Mouse (Mus musculus) G1E (cell line): ENCODE measurements around the gene Cntn5. TPM values are rescaled to one million over a fixed set of nuclear protein-coding genes. Genes with fewer than 3 reads are reported as not detected.

Experiments
- ATAC-seq: 2 replicates; pipeline ENCODE4 v1.8.0; 2016; ENCODE audit warnings: mild to moderate bottlenecking; ENCODE audit not compliant: insufficient number of reproducible peaks, poor library complexity, low FRiP score, severe bottlenecking; ENCODE audit errors: extremely low read depth
- DNase-seq: peaks from one replicate; pipeline ENCODE4 v3.0.0; 2012; ENCODE audit warnings: low spot score
- H3K27me3 ChIP-seq: 2 replicates; pipeline ENCODE4 v1.6.1; 2012; ENCODE audit warnings: mild to moderate bottlenecking, low read length, inconsistent platforms; ENCODE audit not compliant: insufficient read depth
- H3K36me3 ChIP-seq: replicated peaks from 2 replicates; pipeline ENCODE3; 2012; ENCODE audit warnings: mild to moderate bottlenecking, inconsistent platforms
- H3K4me1 ChIP-seq: 2 replicates; pipeline ENCODE4 v1.6.1; 2012; ENCODE audit warnings: low read depth, low read length, inconsistent platforms, mixed read lengths; ENCODE audit not compliant: insufficient read depth
- H3K4me3 ChIP-seq: 2 replicates; pipeline ENCODE4 v1.5.1; 2012; ENCODE audit warnings: low read depth, mild to moderate bottlenecking, inconsistent platforms, low read length, moderate library complexity, mixed read lengths
- H3K9me3 ChIP-seq: replicated peaks from 2 replicates; pipeline ENCODE4 v1.6.1; 2012; ENCODE audit warnings: inconsistent platforms
- CTCF ChIP-seq: IDR thresholded peaks from 2 replicates; pipeline ENCODE4 v1.5.1; 2012; ENCODE audit warnings: low read depth, low read length, inconsistent platforms, mixed read lengths
- GATA1 ChIP-seq: IDR thresholded peaks from 2 replicates; pipeline ENCODE4 v1.6.1; 2012; ENCODE audit warnings: borderline replicate concordance, low read length, inconsistent platforms, mixed read lengths
- GATA2 ChIP-seq: IDR thresholded peaks from 2 replicates; pipeline ENCODE4 v1.6.1; 2012; ENCODE audit warnings: low read depth, low read length, inconsistent platforms, borderline replicate concordance
- POLR2AphosphoS5 ChIP-seq: IDR thresholded peaks from 2 replicates; pipeline ENCODE4 v1.6.1; 2012; ENCODE audit warnings: low read depth, low read length, inconsistent platforms; ENCODE audit not compliant: insufficient replicate concordance
- TAL1 ChIP-seq: conservative IDR thresholded peaks from 2 replicates; pipeline ENCODE4 v1.6.1; 2012; ENCODE audit warnings: low read depth, low read length, inconsistent platforms, mixed read lengths
- polyA plus RNA-seq: library from polyadenylated mRNA; stranded (reverse); fragments of >175 nt; gene quantifications from 2 replicates; pipeline ENCODE4 v1.2.3, GENCODE M21; 2012
- total RNA-seq, 2 experiments: library from RNA; stranded (forward) in 1 of 2; stranded (reverse) in 1 of 2; fragments of 200-1000 nt in 1 of 2; fragments of >200 nt in 1 of 2; fragmentation: Nextera tagmentation in 1 of 2; gene quantifications; 2 replicates each; pipeline ENCODE4 v1.2.3; 2014 to 2017

Cntn5 gene
- total and polyA plus RNA-seq, 3 experiments, result not detected

DNA sequence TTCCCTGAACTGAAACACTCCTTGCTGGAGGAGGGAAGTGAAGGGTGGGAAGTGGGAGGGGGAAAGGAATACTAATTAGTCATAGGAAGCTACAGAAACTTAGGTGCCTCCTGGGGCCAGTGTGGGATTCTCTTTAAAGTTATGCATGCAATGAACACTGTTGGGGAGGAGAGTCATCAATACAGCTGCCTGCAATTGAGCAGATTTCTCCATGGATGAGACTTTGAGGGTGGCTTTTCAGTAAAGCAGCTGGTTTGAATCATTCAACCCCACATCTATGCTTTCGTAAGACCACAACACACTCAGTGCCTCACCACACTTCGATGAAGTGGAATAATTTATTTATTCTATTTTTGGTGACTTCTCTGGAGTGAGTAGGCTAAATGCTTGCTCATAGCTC is 674.9 kb downstream of the Cntn5 start:
- no peak for ATAC-seq
- TF ChIP-seq POLR2AphosphoS5, result no peak
- no peak for TF ChIP-seq GATA2
- TF ChIP-seq CTCF, result no peak
- no peak for TF ChIP-seq GATA1
- no peak for TF ChIP-seq TAL1
- Histone ChIP-seq H3K4me3 (no peak overlapping the region), H3K4me1 (no peaks in the 10 kb centered on the region), H3K9me3 (no peaks in the 10 kb centered on the region), H3K27me3 (no peaks in the 10 kb centered on the region), H3K36me3 (no peaks in the 10 kb centered on the region)
- no peak for DNase-seq

DNA sequence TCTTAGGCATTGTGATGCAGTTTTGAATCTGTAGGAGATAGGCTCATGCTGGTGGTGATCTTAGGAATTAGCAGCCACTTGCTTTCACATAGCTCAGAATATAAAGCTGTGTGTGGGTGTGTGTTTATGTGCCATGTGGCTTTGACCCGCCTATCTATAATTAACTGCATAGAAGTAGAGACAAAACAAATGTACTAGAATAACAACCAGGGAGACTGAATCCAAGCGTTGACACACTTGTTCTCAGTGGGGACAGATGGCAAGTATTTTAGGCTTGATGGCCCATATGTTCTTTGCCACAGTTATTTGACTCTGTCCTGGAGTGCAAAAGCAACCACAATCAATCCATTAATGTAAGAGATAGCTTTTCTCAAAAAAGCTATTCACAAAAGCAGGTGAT is 678.6 kb downstream of the Cntn5 start:
- TF ChIP-seq CTCF, result no peak
- TF ChIP-seq POLR2AphosphoS5, result no peak
- no peak for TF ChIP-seq TAL1
- no peak for TF ChIP-seq GATA1
- TF ChIP-seq GATA2, result no peak
- no peaks in the 10 kb centered on the region for H3K27me3 ChIP-seq
- no peak for ATAC-seq

DNA sequence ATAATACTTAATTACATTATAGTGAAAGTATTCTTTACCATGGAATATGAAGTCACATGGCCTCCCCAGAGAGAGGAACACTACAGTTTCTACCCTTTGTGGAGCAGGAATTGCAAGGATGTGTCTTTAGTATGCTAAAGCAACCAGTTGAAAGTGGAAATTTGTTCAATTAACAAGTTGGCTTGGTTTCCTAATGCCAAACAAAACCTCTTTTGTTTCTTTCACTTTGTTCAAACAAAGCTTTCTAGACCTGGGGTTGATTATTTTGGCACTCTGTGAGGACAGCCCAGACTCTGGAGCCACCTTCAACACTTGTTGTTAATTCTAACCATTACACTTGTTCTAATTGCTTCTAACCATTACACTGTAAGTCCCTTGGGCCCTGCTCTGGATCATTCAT is 718.5 kb downstream of the Cntn5 start:
- TF ChIP-seq TAL1 (no peak), GATA2 (no peak), GATA1 (no peak), CTCF (no peak), POLR2AphosphoS5 (no peak)
- Histone ChIP-seq H3K27me3 (no peaks in the 10 kb centered on the region), H3K36me3 (no peaks in the 10 kb centered on the region), H3K9me3 (no peaks in the 10 kb centered on the region), H3K4me1 (no peaks in the 10 kb centered on the region), H3K4me3 (no peak overlapping the region)
- ATAC-seq (no peak), DNase-seq (no peak)

More for the DNA sequence above, 678.6 kb downstream of the Cntn5 start:
- Histone ChIP-seq H3K36me3 (no peaks in the 10 kb centered on the region), H3K4me1 (no peaks in the 10 kb centered on the region), H3K4me3 (no peak overlapping the region), H3K9me3 (no peaks in the 10 kb centered on the region)
- no peak for DNase-seq

DNA sequence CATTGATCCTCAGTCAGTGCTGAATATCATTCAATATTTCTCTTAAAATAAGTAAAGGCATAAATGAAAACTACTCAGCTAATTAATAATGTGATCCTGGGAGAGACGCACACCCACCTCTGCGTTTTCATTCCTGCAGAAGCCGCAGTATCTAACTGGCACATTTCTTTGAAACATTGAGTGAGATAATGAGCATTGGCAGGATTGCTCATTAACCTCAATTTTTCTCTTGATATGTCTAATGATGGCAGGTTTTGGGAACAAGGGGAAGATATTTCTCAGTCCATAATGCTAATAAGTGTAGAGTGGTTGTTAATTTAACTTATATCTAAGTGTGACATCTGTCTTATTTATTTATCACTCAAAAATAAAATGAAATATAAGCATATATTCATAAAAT is 734.0 kb downstream of the Cntn5 start:
- ATAC-seq (no peak), DNase-seq (no peak)
- Histone ChIP-seq H3K9me3 (0 out of 2 replicates have a peak, but pooled peaks cover 2% of the 10 kb centered on the region), H3K4me1 (no peaks in the 10 kb centered on the region), H3K4me3 (no peak overlapping the region), H3K27me3 (no peaks in the 10 kb centered on the region), H3K36me3 (no peaks in the 10 kb centered on the region)
- no peak for TF ChIP-seq CTCF
- TF ChIP-seq GATA2, result no peak
- TF ChIP-seq GATA1, result no peak
- no peak for TF ChIP-seq POLR2AphosphoS5
- no peak for TF ChIP-seq TAL1

DNA sequence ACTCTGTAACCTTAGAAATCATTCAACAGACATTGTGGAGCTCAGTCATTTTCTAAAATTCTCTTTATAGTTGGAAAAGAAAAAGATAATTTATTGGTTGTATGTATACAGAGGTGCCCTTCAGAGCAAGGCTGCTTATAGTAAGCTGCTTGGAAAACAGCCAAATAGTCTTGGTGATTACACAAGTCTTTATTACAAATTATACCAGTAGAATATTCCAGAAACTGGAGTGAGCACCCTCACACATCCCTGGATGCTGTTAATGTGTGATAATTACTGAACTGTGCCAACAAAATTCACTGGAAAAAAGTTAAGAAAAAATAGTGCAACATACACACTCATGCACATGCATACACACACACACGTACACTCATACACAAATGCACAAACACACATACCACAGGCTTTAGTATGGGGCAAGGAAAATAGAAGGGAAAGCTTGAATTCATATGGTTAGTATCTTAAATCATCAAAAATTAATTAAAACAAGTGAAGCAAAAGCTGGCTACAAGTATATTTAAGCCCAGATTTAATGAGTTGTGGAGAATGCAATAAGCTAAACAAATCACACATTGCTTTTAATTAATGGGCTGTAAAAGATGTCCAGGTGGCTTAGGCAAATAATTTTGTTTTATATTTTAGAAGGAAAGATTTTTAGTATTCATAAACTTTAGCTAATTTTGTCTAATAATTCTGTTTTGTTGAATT is 783.1 kb downstream of the Cntn5 start:
- Histone ChIP-seq H3K4me3 (no peak overlapping the region), H3K9me3 (no peaks in the 10 kb centered on the region), H3K27me3 (no peaks in the 10 kb centered on the region), H3K4me1 (no peaks in the 10 kb centered on the region), H3K36me3 (no peaks in the 10 kb centered on the region)
- no peak for DNase-seq
- ATAC-seq, result no peak
- no peak for TF ChIP-seq CTCF
- no peak for TF ChIP-seq TAL1
- TF ChIP-seq GATA2, result no peak
- TF ChIP-seq POLR2AphosphoS5, result no peak
- no peak for TF ChIP-seq GATA1

DNA sequence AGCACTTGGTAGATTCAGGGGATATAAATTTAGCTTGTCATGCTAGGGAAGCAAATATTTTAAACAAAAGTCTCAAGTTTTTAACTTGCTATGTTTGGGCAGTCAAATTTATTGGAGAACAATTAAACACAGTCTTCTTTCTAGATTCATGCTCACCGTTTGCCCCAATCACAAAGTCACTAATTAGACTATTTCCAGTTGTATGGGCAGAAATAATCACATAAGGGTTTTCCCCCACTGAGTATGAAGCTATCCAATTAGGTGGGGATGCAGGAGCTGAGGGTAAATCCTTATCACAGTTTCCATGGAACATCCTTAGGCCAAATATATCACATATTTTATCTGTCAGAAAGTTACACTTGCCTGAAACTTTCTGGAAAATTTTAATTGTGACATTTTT is 788.0 kb downstream of the Cntn5 start:
- no peak for DNase-seq
- Histone ChIP-seq H3K36me3 (no peaks in the 10 kb centered on the region), H3K9me3 (no peaks in the 10 kb centered on the region), H3K4me1 (no peaks in the 10 kb centered on the region), H3K27me3 (no peaks in the 10 kb centered on the region), H3K4me3 (no peak overlapping the region)
- ATAC-seq, result no peak
- TF ChIP-seq TAL1, result no peak
- TF ChIP-seq POLR2AphosphoS5, result no peak
- TF ChIP-seq CTCF, result no peak
- no peak for TF ChIP-seq GATA2
- no peak for TF ChIP-seq GATA1
